Mouse (Mus musculus) megakaryocyte, embryonic 14.5 days (primary cell): Measurements from ENCODE around the gene Mccc2.

Source experiments
- FLI1 ChIP-seq: IDR thresholded peaks from 2 replicates; pipeline ENCODE4 v1.6.1; 2012; ENCODE audit warnings: low read length, inconsistent platforms, mixed read lengths
- GATA1 ChIP-seq: IDR thresholded peaks from 3 replicates; pipeline ENCODE4 v1.6.1; 2012; ENCODE audit warnings: mixed read lengths, low read length, inconsistent platforms, borderline replicate concordance

- no peak for TF ChIP-seq GATA1
- TF ChIP-seq FLI1: no peak
Measured at GRCm38 (mm10) chr13:99915632-99916031, 99.8 kb downstream of the Mccc2 start.
